Mouse (Mus musculus) cerebral cortex, adult 2 months (tissue): ENCODE measurements around the gene Adgre5.

Experiments used
- WGBS: fragments of 180-500 bp; shearing (Covaris S2); methylation state at CpG from one replicate; pipeline ENCODE4 v1.1.7; 2018; 5-methylcytosine and 5-hydroxymethylcytosine counted together

Adgre5 gene

GRCm38 (mm10) chr8:83740976-83741741, at the start of gene Adgre5:
Gene Adgre5, minus strand, starts transcription at chr8:83741326.
- WGBS: 5% methylated on average over 52 of the region's 56 CpGs

GRCm38 (mm10) chr8:83789826-83790225, 48.7 kb upstream of the Adgre5 start:
- WGBS: 89% methylated on average over 4 of the region's 4 CpGs

GRCm38 (mm10) chr8:83785046-83785445, 43.9 kb upstream of the Adgre5 start:
- WGBS: 65% methylated on average over 10 of the region's 10 CpGs

- 14% methylated on average over 28 of the region's 28 CpGs for WGBS
These were observed 41.9 kb upstream of the Adgre5 start for GRCm38 (mm10) chr8:83782832-83783558.

GRCm38 (mm10) chr8:83779610-83780009, 38.5 kb upstream of the Adgre5 start:
- 74% methylated on average over 5 of the region's 5 CpGs for WGBS

GRCm38 (mm10) chr8:83778051-83778450, 36.9 kb upstream of the Adgre5 start:
- WGBS: 89% methylated on average over 3 of the region's 3 CpGs

GRCm38 (mm10) chr8:83776632-83777031, 35.5 kb upstream of the Adgre5 start:
- WGBS: 68% methylated on average over 4 of the region's 4 CpGs

GRCm38 (mm10) chr8:83774221-83774620, 33.1 kb upstream of the Adgre5 start:
- WGBS: 98% methylated on average over 2 of the region's 2 CpGs

GRCm38 (mm10) chr8:83773452-83773846, 32.3 kb upstream of the Adgre5 start:
- WGBS: 38% methylated on average over 6 of the region's 6 CpGs

GRCm38 (mm10) chr8:83772701-83773451, 31.8 kb upstream of the Adgre5 start:
- 18% methylated on average over 25 of the region's 25 CpGs for WGBS

- 81% methylated on average over 4 of the region's 4 CpGs for WGBS
These were observed 30.7 kb upstream of the Adgre5 start for GRCm38 (mm10) chr8:83771791-83772190.

GRCm38 (mm10) chr8:83770669-83771068, 29.5 kb upstream of the Adgre5 start:
- WGBS: 85% methylated on average over 2 of the region's 2 CpGs

GRCm38 (mm10) chr8:83769720-83770119, 28.6 kb upstream of the Adgre5 start:
- WGBS: 75% methylated on average over 7 of the region's 7 CpGs

GRCm38 (mm10) chr8:83768526-83768925, 27.4 kb upstream of the Adgre5 start:
- WGBS: 55% methylated on average over 5 of the region's 5 CpGs

GRCm38 (mm10) chr8:83767442-83767841, 26.3 kb upstream of the Adgre5 start:
- WGBS: 93% methylated on average over 4 of the region's 4 CpGs

GRCm38 (mm10) chr8:83764717-83765116, 23.6 kb upstream of the Adgre5 start:
- 83% methylated on average over 2 of the region's 2 CpGs for WGBS

- 95% methylated on average over 8 of the region's 8 CpGs for WGBS
These were observed 23.0 kb upstream of the Adgre5 start for GRCm38 (mm10) chr8:83764116-83764515.

- WGBS: 95% methylated on average over 2 of the region's 2 CpGs
These were observed 18.2 kb upstream of the Adgre5 start for GRCm38 (mm10) chr8:83759231-83759759.

GRCm38 (mm10) chr8:83758298-83758697, 17.2 kb upstream of the Adgre5 start:
- whole genome bisulfite sequencing: 78% methylated on average over 5 of the region's 5 CpGs

- WGBS: 86% methylated on average over 6 of the region's 6 CpGs
These were observed 16.0 kb upstream of the Adgre5 start for GRCm38 (mm10) chr8:83757084-83757607.

GRCm38 (mm10) chr8:83756273-83756672, 15.1 kb upstream of the Adgre5 start:
- WGBS: 95% methylated on average over 3 of the region's 3 CpGs

- WGBS: 64% methylated on average over 3 of the region's 3 CpGs
These were observed 13.0 kb upstream of the Adgre5 start for GRCm38 (mm10) chr8:83754149-83754548.
